Mouse (Mus musculus) megakaryocyte-erythroid progenitor cell, adult 5 weeks (primary cell): ENCODE results near the gene Fut8. TPM values are rescaled to one million over a fixed set of nuclear protein-coding genes. Genes with fewer than 3 reads are reported as not detected.

Source experiments
- polyA plus RNA-seq: library from polyadenylated mRNA; stranded (reverse); fragments of >175 nt; gene quantifications from 2 replicates; pipeline ENCODE4 v1.2.3, GENCODE M21; 2012

The Fut8 gene
- 18.6 and 20.8 TPM in 2 replicates for polyA plus RNA-seq

DNA sequence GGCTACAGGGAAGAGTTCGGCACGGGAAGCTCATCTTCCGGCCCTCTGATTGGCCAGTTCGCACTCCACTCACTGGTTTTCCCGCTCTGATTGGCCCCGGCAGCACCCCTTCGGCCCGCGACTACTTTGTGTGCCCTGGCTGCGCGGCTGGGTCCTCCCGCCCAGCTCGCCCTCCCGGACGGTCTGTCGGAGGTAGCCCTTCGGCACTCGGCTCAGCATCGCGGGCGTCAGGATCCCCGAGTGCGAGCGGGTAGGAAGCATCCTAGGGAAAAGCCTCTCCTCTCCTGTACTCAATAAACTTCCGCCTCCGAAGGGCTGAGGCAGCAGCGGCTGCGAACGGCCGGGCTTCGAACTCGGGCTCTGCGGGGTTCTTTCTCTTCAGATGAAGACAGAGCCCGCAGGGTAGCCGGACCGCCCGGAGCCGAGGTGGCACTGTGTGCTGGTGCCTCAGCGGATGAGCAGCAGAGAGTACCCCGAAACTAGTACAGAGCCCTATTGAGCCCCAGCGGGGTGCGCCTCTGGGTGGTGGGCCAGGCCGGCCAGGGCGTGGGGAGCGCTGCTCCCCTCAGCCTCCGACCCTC lies at the start of gene Fut8:
TSS of gene Fut8 (plus strand) at position 176 of the 581 bp plus-strand sequence.

